10 mouse cellular contexts compared by ENCODE assay signal in the genomic region with DNA sequence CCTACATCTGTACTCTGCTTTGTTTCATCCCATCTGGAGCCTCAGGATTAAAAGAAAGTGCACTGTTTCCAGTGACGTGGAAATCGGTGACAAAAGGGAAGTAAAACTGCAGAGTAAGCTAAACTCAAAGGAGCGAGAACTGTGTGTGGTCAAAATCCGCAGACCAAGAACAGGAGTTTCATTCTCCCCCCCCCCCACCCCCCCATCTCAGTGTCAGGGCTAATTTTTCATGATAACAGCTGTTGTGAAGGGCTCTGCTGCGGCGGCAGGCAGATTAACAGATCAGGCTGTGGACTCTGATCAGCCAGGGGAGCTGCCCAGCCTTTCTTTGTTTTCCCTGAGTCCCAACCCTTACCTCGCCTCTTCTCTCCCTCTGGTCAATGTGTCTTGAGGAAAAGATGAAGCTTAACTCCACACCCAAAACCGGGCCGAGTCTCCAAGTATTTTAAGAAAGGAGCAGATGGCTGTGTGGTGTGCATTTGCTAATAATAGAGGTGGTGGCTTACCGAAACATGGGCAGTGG. TPM values are rescaled to one million over a fixed set of nuclear protein-coding genes. Genes with fewer than 3 reads are reported as not detected.
A peak's percentile ranks its signal among the peaks of the same experiment; 100 is the strongest.
DNase-seq lines count a peak whose midpoint lies in the region; ATAC-seq and TF ChIP-seq lines count a peak whose summit lies in the region.
"Had no signal": no experiment of that assay in that cellular context is flagged by ENCODE, and none has a peak within 500 bp of the region (broad histone marks: within the 10 kb centered on the region; RNA-seq: fewer than 3 reads in every experiment).

No protein-coding gene starts in this region.

- DNase-seq in heart, adult 11 months, result peak; percentile 94
- no peak for DNase-seq in heart, postnatal 4 days
- DNase-seq in stomach, postnatal 0 days (ENCODE audit: low spot score), result peak; percentile 48
- DNase-seq: cerebellum, adult 8-10 months had no signal

- H3K9ac ChIP-seq in neural tube, embryonic 13.5 days, result peak overlapping the region; percentile 26; the same call in 1 of the 2 replicates
- H3K9ac ChIP-seq in neural tube, embryonic 15.5 days (replicated peaks), result no peak overlapping the region
- no peak overlapping the region for H3K9ac ChIP-seq in stomach, postnatal 0 days (ENCODE audit: low read length)
- H3K9ac ChIP-seq: heart, embryonic 12.5 days had no signal

- TF ChIP-seq EP300 in stomach, postnatal 0 days (optimal IDR thresholded peaks at IDR 0.05), result no peak

- no peaks in the 10 kb centered on the region for H3K79me2 ChIP-seq in macrophage (ENCODE audit: inconsistent target)

- no peak overlapping the region for H3K4me3 ChIP-seq in neural tube, embryonic 13.5 days
- no peak overlapping the region for H3K4me3 ChIP-seq in neural tube, embryonic 15.5 days (replicated peaks)
- H3K4me3 ChIP-seq in macrophage (ENCODE audit: inconsistent target), result no peak overlapping the region
- H3K4me3 ChIP-seq in stomach, postnatal 0 days (ENCODE audit: low read depth, low read length), result no peak overlapping the region
- H3K4me3 ChIP-seq: heart, embryonic 12.5 days had no signal

- no peak for TF ChIP-seq CTCF in stomach, postnatal 0 days (IDR thresholded peaks at IDR 0.05; ENCODE audit: low read depth)

- no peaks in the 10 kb centered on the region for H3K36me3 ChIP-seq in neural tube, embryonic 13.5 days
- no peaks in the 10 kb centered on the region for H3K36me3 ChIP-seq in neural tube, embryonic 15.5 days
- no peaks in the 10 kb centered on the region for H3K36me3 ChIP-seq in macrophage (ENCODE audit: inconsistent target)
- no peaks in the 10 kb centered on the region for H3K36me3 ChIP-seq in stomach, postnatal 0 days (ENCODE audit: control insufficient read depth, insufficient read depth, low read length)
- H3K36me3 ChIP-seq: heart, embryonic 12.5 days had no signal

- H3K9me3 ChIP-seq in neural tube, embryonic 13.5 days, result no peaks in the 10 kb centered on the region
- no peaks in the 10 kb centered on the region for H3K9me3 ChIP-seq in neural tube, embryonic 15.5 days (replicated peaks)
- no peaks in the 10 kb centered on the region for H3K9me3 ChIP-seq in stomach, postnatal 0 days (ENCODE audit: control insufficient read depth, low read length)
- H3K9me3 ChIP-seq: heart, embryonic 12.5 days had no signal

- no peak overlapping the region for H3K27ac ChIP-seq in neural tube, embryonic 13.5 days (replicated peaks)
- H3K27ac ChIP-seq in neural tube, embryonic 15.5 days (replicated peaks), result no peak overlapping the region
- peak overlapping the region; percentile 86 for H3K27ac ChIP-seq in macrophage
- H3K27ac ChIP-seq in stomach, postnatal 0 days (replicated peaks), result peak overlapping the region; percentile 24; the same call in 1 of the 2 replicates

- no peaks in the 10 kb centered on the region for H3K4me1 ChIP-seq in neural tube, embryonic 13.5 days (replicated peaks)
- H3K4me1 ChIP-seq in neural tube, embryonic 15.5 days, result no peaks in the 10 kb centered on the region
- H3K4me1 ChIP-seq in stomach, postnatal 0 days (replicated peaks; ENCODE audit: control insufficient read depth, insufficient read depth), result no peaks in the 10 kb centered on the region
- H3K4me1 ChIP-seq: heart, embryonic 12.5 days had no signal

- H3K27me3 ChIP-seq in neural tube, embryonic 13.5 days, result peaks cover 6% of the 10 kb centered on the region; the same call in 1 of the 2 replicates
- 0 out of 2 replicates have a peak, but pooled peaks cover 3% of the 10 kb centered on the region for H3K27me3 ChIP-seq in neural tube, embryonic 15.5 days (replicated peaks)
- H3K27me3 ChIP-seq in stomach, postnatal 0 days (ENCODE audit: control insufficient read depth, insufficient read depth, low read length), result no peaks in the 10 kb centered on the region
- H3K27me3 ChIP-seq: heart, embryonic 12.5 days had no signal

- WGBS in neural tube, embryonic 13.5 days, result 44% methylated on average over 10 of the region's 10 CpGs
- WGBS in neural tube, embryonic 15.5 days, result 55% methylated on average over 10 of the region's 10 CpGs
- 4% methylated on average over 10 of the region's 10 CpGs for WGBS in macrophage (ENCODE audit: missing documents)
- WGBS in stomach, postnatal 0 days, result 17% methylated on average over 10 of the region's 10 CpGs

- no peak for ATAC-seq in neural tube, embryonic 13.5 days (ENCODE audit: low read depth)
- ATAC-seq in neural tube, embryonic 15.5 days (ENCODE audit: low FRiP score), result no peak
- ATAC-seq in stomach, postnatal 0 days (ENCODE audit: low FRiP score, low TSS enrichment), result peak; percentile 80
- ATAC-seq in activated CD4-positive, CD25-positive, alpha-beta regulatory T cell, adult 4 months, result no peak
- no peak for ATAC-seq in erythroblast, adult 5-6 weeks (replicated peaks; ENCODE audit: low FRiP score, poor library complexity, severe bottlenecking)

- H3K4me2 ChIP-seq in neural tube, embryonic 13.5 days, result no peak overlapping the region
- no peak overlapping the region for H3K4me2 ChIP-seq in neural tube, embryonic 15.5 days
- H3K4me2 ChIP-seq in stomach, postnatal 0 days (replicated peaks; ENCODE audit: low read depth), result peak overlapping the region; percentile 31; the same call in 1 of the 2 replicates
- H3K4me2 ChIP-seq: heart, embryonic 12.5 days had no signal

RNA-seq across cellular contexts. Expression of gene Dnajc13, which starts 6.7 kb away (rescaled TPM):
- total RNA-seq in heart, postnatal 4 days (2021), result 10 to 100 TPM; 41.4 to 44.6 TPM
- 16.3 and 19.5 TPM in 2 replicates for polyA plus RNA-seq in neural tube, embryonic 13.5 days (2015; fragmentation: Nextera tagmentation; extraction: Ambion mirVana)
- 18.8 and 19.3 TPM in 2 replicates for polyA plus RNA-seq in neural tube, embryonic 15.5 days (2015; fragmentation: Nextera tagmentation; extraction: Ambion mirVana)
- total RNA-seq in macrophage (2018; cell fraction: chromatin; rRNA removed), result 100 to 1,000 TPM; 190 to 627 (median 375) TPM
- 100 to 1,000 TPM in 5 of 26 experiments, 10 to 100 TPM in 21; 53.0 to 119 (median 86.7) TPM for total RNA-seq in macrophage (2018; cell fraction: cytosol; rRNA removed)
- total RNA-seq in macrophage (2018; cell fraction: nucleus; rRNA removed), result 100 to 1,000 TPM; 141 to 415 (median 213) TPM
- 52.3 to 82.4 TPM (median 64.2 TPM) in 3 replicates for polyA plus RNA-seq in macrophage (2018)
- 10.7 and 11.5 TPM in 2 replicates for polyA plus RNA-seq in stomach, postnatal 0 days (2015; fragmentation: Nextera tagmentation; extraction: Ambion mirVana)
- polyA plus RNA-seq in activated CD4-positive, CD25-positive, alpha-beta regulatory T cell, adult 4 months (2017; shearing (Covaris generic)), result 10 to 100 TPM; 16.9 to 23.4 TPM
- 38.7 and 57.8 TPM in 2 replicates for total RNA-seq in erythroblast, adult 5-6 weeks (2015; ENCODE audit: low replicate concordance)
- total RNA-seq in erythroblast, adult 5-6 weeks (2017; ENCODE audit: low replicate concordance), result 14.1 and 27.8 TPM in 2 replicates

Comparison
In these comparisons a context has a peak if more than half of its experiments do, and no peak if none do; other contexts are left out.
1. H3K27ac ChIP-seq: peak in macrophage (single experiment) and stomach, postnatal 0 days (single experiment); none in neural tube, embryonic 13.5 days (single experiment) and neural tube, embryonic 15.5 days (single experiment).